Mouse (Mus musculus) kidney, embryonic 14.5 days (tissue): Measurements from ENCODE around the gene Plcb2. TPM values are rescaled to one million over a fixed set of nuclear protein-coding genes. Genes with fewer than 3 reads are reported as not detected.
A peak's percentile ranks its signal among the peaks of the same experiment; 100 is the strongest.

Experiments
- ATAC-seq: fragments of 200-750 bp; cut with Nextera tagmentation; 2 replicates; pipeline ENCODE4 v1.8.0; 2017; ENCODE audit warnings: moderate number of reproducible peaks, mild to moderate bottlenecking, moderate TSS enrichment, moderate library complexity; ENCODE audit not compliant: low FRiP score, low TSS enrichment
- H3K27ac ChIP-seq: fragments of 300-500 bp; sonication (generic); 2 replicates; pipeline ENCODE4 v1.5.1; 2014; ENCODE audit warnings: low read depth, mild to moderate bottlenecking, low read length, moderate library complexity, mixed read lengths
- H3K27me3 ChIP-seq: fragments of 300-500 bp; sonication (generic); 2 replicates; pipeline ENCODE4 v1.6.1; 2014; ENCODE audit warnings: mild to moderate bottlenecking, low read length; ENCODE audit not compliant: control insufficient read depth, insufficient read depth
- H3K36me3 ChIP-seq: fragments of 300-500 bp; sonication (generic); 2 replicates; pipeline ENCODE4 v1.6.1; 2014; ENCODE audit warnings: low read length, mixed read lengths; ENCODE audit not compliant: control insufficient read depth, insufficient read depth
- H3K4me1 ChIP-seq: fragments of 300-500 bp; sonication (generic); 2 replicates; pipeline ENCODE4 v1.6.1; 2014; ENCODE audit warnings: low read length, mixed read lengths; ENCODE audit not compliant: control insufficient read depth, insufficient read depth
- H3K4me2 ChIP-seq: fragments of 300-500 bp; sonication (generic); replicated peaks from 2 replicates; pipeline ENCODE4 v1.6.1; 2014; ENCODE audit warnings: low read depth, mild to moderate bottlenecking, low read length
- H3K4me3 ChIP-seq: fragments of 300-500 bp; sonication (generic); 2 replicates; pipeline ENCODE4 v1.5.1; 2014; ENCODE audit warnings: mild to moderate bottlenecking, low read length
- H3K9ac ChIP-seq: fragments of 300-500 bp; sonication (generic); 2 replicates; pipeline ENCODE4 v1.6.1; 2014; ENCODE audit warnings: low read depth, mild to moderate bottlenecking, low read length, moderate library complexity
- H3K9me3 ChIP-seq: fragments of 300-500 bp; sonication (generic); 2 replicates; pipeline ENCODE4 v1.6.1; 2016; ENCODE audit warnings: low read length; ENCODE audit not compliant: control insufficient read depth
- WGBS: fragments of 180-500 bp; shearing (Covaris S2); extraction: QIAGEN DNeasy Blood & Tissue Kit; methylation state at CpG from one replicate; pipeline ENCODE4 v1.1.7; 2014; 5-methylcytosine and 5-hydroxymethylcytosine counted together
- polyA plus RNA-seq: library from polyadenylated mRNA; unstranded; fragments of >200 nt; fragmentation: Nextera tagmentation; extraction: Ambion mirVana; gene quantifications from 2 replicates; pipeline ENCODE4 v1.2.1, GENCODE M21; 2014

Gene Plcb2
- polyA plus RNA-seq, 1 experiment from 2014 or later = 1.7 TPM

GRCm38 (mm10) chr2:118686693-118687092 is 41.5 kb downstream of the Plcb2 start:
- Histone ChIP-seq H3K27me3 (0 out of 2 replicates have a peak, but pooled peaks cover 3% of the 10 kb centered on the region), H3K9me3 (no peaks in the 10 kb centered on the region), H3K4me1 (peaks cover 4% of the 10 kb centered on the region; the same call in 1 of the 2 replicates), H3K4me2 (no peak overlapping the region), H3K36me3 (no peaks in the 10 kb centered on the region), H3K4me3 (no peak overlapping the region), H3K9ac (no peak overlapping the region), H3K27ac (no peak overlapping the region)
- no peak for ATAC-seq
- WGBS = 67% methylated on average over 8 of the region's 8 CpGs

GRCm38 (mm10) chr2:118685088-118685487 is 43.1 kb downstream of the Plcb2 start:
- no peaks in the 10 kb centered on the region for H3K9me3 ChIP-seq
- no peak overlapping the region for H3K27ac ChIP-seq
- H3K4me3 ChIP-seq = no peak overlapping the region
- H3K4me2 ChIP-seq = no peak overlapping the region
- H3K4me1 ChIP-seq = peaks cover 4% of the 10 kb centered on the region; the same call in 1 of the 2 replicates
- 72% methylated on average over 4 of the region's 4 CpGs for WGBS
- H3K36me3 ChIP-seq = no peaks in the 10 kb centered on the region
- ATAC-seq = no peak
- H3K27me3 ChIP-seq = 0 out of 2 replicates have a peak, but pooled peaks cover 3% of the 10 kb centered on the region
- H3K9ac ChIP-seq = no peak overlapping the region

- no peaks in the 10 kb centered on the region for H3K9me3 ChIP-seq
- WGBS = 50% methylated on average over 8 of the region's 8 CpGs
- H3K36me3 ChIP-seq = no peaks in the 10 kb centered on the region
- H3K4me3 ChIP-seq = no peak overlapping the region
- H3K27me3 ChIP-seq = peaks cover 8% of the 10 kb centered on the region; the same call in 1 of the 2 replicates
- H3K4me2 ChIP-seq = no peak overlapping the region
- no peak overlapping the region for H3K9ac ChIP-seq
- no peak for ATAC-seq
- peaks cover 4% of the 10 kb centered on the region; the same call in 1 of the 2 replicates for H3K4me1 ChIP-seq
- H3K27ac ChIP-seq = no peak overlapping the region
Observed at GRCm38 (mm10) chr2:118682544-118683260, 45.5 kb downstream of the Plcb2 start.

- WGBS = 90% methylated on average over 6 of the region's 6 CpGs
- H3K36me3 ChIP-seq = no peaks in the 10 kb centered on the region
Observed at GRCm38 (mm10) chr2:118680926-118681325, 47.3 kb downstream of the Plcb2 start.

GRCm38 (mm10) chr2:118679577-118679976 is 48.7 kb downstream of the Plcb2 start:
- Histone ChIP-seq H3K36me3 (no peaks in the 10 kb centered on the region), H3K27me3 (peaks cover 39% of the 10 kb centered on the region), H3K4me1 (peaks cover 9% of the 10 kb centered on the region; the same call in 1 of the 2 replicates), H3K27ac (no peak overlapping the region), H3K9me3 (no peaks in the 10 kb centered on the region), H3K4me2 (no peak overlapping the region), H3K4me3 (no peak overlapping the region), H3K9ac (no peak overlapping the region)
- WGBS = 81% methylated on average over 3 of the region's 3 CpGs
- ATAC-seq = no peak

More at GRCm38 (mm10) chr2:118680926-118681325, 47.3 kb downstream of the Plcb2 start:
- Histone ChIP-seq H3K4me2 (no peak overlapping the region), H3K4me1 (peaks cover 9% of the 10 kb centered on the region; the same call in 1 of the 2 replicates), H3K9me3 (no peaks in the 10 kb centered on the region), H3K9ac (no peak overlapping the region), H3K27me3 (peaks cover 26% of the 10 kb centered on the region), H3K27ac (no peak overlapping the region), H3K4me3 (no peak overlapping the region)
- ATAC-seq = no peak

GRCm38 (mm10) chr2:118677817-118678216 is 50.4 kb downstream of the Plcb2 start:
- H3K9ac ChIP-seq = no peak overlapping the region
- H3K4me2 ChIP-seq = peak overlapping the region; percentile 93
- no peak overlapping the region for H3K27ac ChIP-seq
- no peaks in the 10 kb centered on the region for H3K36me3 ChIP-seq
- 9% methylated on average over 4 of the region's 4 CpGs for WGBS
- peak overlapping the region; percentile 51 for H3K4me3 ChIP-seq
- peak; percentile 38; the same call in 1 of the 2 replicates for ATAC-seq
- peaks cover 9% of the 10 kb centered on the region; the same call in 1 of the 2 replicates for H3K4me1 ChIP-seq
- peaks cover 49% of the 10 kb centered on the region for H3K27me3 ChIP-seq
- H3K9me3 ChIP-seq = no peaks in the 10 kb centered on the region

- under 1% methylated on average over 78 of the region's 89 CpGs for WGBS
- peaks cover 52% of the 10 kb centered on the region for H3K27me3 ChIP-seq
Observed at GRCm38 (mm10) chr2:118676839-118677741, 51.1 kb downstream of the Plcb2 start.

GRCm38 (mm10) chr2:118674500-118674899 is 53.7 kb downstream of the Plcb2 start:
- ATAC-seq = no peak
- H3K4me3 ChIP-seq = no peak overlapping the region
- 9% methylated on average over 7 of the region's 7 CpGs for WGBS
- H3K4me2 ChIP-seq = no peak overlapping the region
- no peaks in the 10 kb centered on the region for H3K36me3 ChIP-seq
- H3K27ac ChIP-seq = no peak overlapping the region
- H3K9me3 ChIP-seq = no peaks in the 10 kb centered on the region
- peaks cover 52% of the 10 kb centered on the region for H3K27me3 ChIP-seq
- peaks cover 5% of the 10 kb centered on the region; the same call in 1 of the 2 replicates for H3K4me1 ChIP-seq
- H3K9ac ChIP-seq = no peak overlapping the region

More at GRCm38 (mm10) chr2:118676839-118677741, 51.1 kb downstream of the Plcb2 start:
- peak overlapping the region; percentile 50 for H3K9ac ChIP-seq
- H3K4me1 ChIP-seq = peaks cover 6% of the 10 kb centered on the region; the same call in 1 of the 2 replicates
- peak overlapping the region; percentile 93 for H3K4me2 ChIP-seq
- ATAC-seq = peak; percentile 55
- no peak overlapping the region for H3K27ac ChIP-seq
- peak overlapping the region; percentile 51 for H3K4me3 ChIP-seq
- H3K9me3 ChIP-seq = no peaks in the 10 kb centered on the region
- no peaks in the 10 kb centered on the region for H3K36me3 ChIP-seq
